Mouse (Mus musculus) erythroblast, embryonic 14.5 days (primary cell): ENCODE results near the gene BC005624. TPM values are rescaled to one million over a fixed set of nuclear protein-coding genes. Genes with fewer than 3 reads are reported as not detected.

ENCODE experiments used
- H3K27me3 ChIP-seq: 2 replicates; pipeline ENCODE4 v1.6.1; 2012; ENCODE audit warnings: inconsistent platforms; ENCODE audit not compliant: control insufficient read depth
- H3K36me3 ChIP-seq: 2 replicates; pipeline ENCODE4 v1.6.1; 2012; ENCODE audit warnings: mild to moderate bottlenecking, inconsistent platforms; ENCODE audit not compliant: control insufficient read depth
- H3K4me1 ChIP-seq: 2 replicates; pipeline ENCODE4 v1.6.1; 2012; ENCODE audit warnings: inconsistent platforms; ENCODE audit not compliant: control insufficient read depth
- H3K4me3 ChIP-seq: replicated peaks from 2 replicates; pipeline ENCODE3; 2012; ENCODE audit warnings: moderate library complexity, mild to moderate bottlenecking, inconsistent platforms
- H3K9me3 ChIP-seq: 2 replicates; pipeline ENCODE4 v1.6.1; 2012; ENCODE audit warnings: low read length, inconsistent platforms, mixed read lengths; ENCODE audit not compliant: control insufficient read depth
- GATA1 ChIP-seq: IDR thresholded peaks from 2 replicates; pipeline ENCODE4 v1.6.1; 2012; ENCODE audit warnings: low read length, inconsistent platforms, mixed read lengths
- TAL1 ChIP-seq: IDR thresholded peaks from 3 replicates; pipeline ENCODE4 v1.6.1; 2012; ENCODE audit warnings: low read length, inconsistent platforms, mixed read lengths
- polyA plus RNA-seq: library from polyadenylated mRNA; stranded (reverse); fragments of >175 nt; gene quantifications from 2 replicates; pipeline ENCODE4 v1.2.3, GENCODE M21; 2012

The BC005624 gene
- polyA plus RNA-seq, 1 experiment = 1.8 TPM

DNA sequence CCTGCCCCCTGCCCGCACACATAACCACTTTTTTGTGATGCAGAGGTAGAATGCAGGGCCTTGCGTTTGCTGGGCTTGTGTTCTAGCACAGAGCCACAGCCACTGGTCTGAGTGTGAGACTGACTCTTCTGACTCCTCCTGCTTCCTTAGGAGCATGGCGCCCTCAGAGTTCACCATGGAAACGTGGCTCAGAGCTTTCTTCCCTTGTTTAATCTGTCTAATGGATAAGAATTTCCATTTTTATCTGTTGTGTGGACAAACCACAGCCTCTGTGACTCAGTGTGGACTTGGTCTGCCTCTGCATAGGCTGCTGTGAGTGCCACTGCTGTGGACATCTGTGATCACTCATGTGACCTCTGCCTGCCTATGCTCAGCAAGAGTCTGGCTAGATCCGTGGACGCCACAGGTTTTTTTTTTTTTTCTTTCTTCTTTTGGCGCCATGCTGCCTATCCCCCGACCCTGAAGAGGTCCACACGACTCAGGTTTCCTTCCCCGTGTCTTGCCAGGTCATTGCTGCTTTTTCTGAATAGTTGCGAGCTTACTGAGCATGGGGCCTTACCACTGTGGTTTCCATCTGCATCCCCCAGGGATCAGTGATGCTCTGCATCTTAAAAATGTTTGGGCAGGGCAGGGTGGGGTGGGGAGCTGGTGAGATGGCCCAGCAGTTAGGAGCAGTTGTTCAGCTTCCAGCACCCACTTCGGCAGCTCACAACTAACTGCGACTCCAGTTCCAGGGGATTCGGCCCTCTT is 31.5 kb upstream of the BC005624 start:
- TF ChIP-seq TAL1 (no peak), GATA1 (no peak)
- Histone ChIP-seq H3K36me3 (peaks cover 50% of the 10 kb centered on the region), H3K4me3 (no peak overlapping the region), H3K27me3 (no peaks in the 10 kb centered on the region), H3K9me3 (no peaks in the 10 kb centered on the region), H3K4me1 (peaks cover 11% of the 10 kb centered on the region)

DNA sequence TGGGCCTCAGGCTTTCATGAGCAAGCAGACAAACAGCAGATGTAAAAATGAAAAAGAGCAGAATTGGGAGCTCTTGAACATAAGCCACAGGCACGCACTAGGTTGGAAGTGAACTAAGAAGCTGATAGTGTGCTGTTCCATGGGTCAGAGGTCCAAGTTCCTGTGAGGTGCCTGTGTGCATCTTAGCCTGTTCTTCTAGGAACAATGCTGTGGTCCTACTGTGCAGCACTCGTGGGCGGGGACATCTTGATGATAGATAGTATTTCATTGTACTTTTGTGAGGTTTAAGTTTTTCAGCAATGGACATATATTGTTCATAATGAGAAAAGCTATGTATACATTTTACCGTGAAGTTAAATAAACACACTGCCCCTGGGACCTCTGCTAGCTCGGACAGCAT is 25.2 kb upstream of the BC005624 start:
- H3K4me3 ChIP-seq = no peak overlapping the region
- no peaks in the 10 kb centered on the region for H3K9me3 ChIP-seq
- H3K27me3 ChIP-seq = no peaks in the 10 kb centered on the region
- H3K4me1 ChIP-seq = peaks cover 55% of the 10 kb centered on the region
- no peak for TF ChIP-seq TAL1
- no peak for TF ChIP-seq GATA1
- peaks cover 56% of the 10 kb centered on the region for H3K36me3 ChIP-seq

DNA sequence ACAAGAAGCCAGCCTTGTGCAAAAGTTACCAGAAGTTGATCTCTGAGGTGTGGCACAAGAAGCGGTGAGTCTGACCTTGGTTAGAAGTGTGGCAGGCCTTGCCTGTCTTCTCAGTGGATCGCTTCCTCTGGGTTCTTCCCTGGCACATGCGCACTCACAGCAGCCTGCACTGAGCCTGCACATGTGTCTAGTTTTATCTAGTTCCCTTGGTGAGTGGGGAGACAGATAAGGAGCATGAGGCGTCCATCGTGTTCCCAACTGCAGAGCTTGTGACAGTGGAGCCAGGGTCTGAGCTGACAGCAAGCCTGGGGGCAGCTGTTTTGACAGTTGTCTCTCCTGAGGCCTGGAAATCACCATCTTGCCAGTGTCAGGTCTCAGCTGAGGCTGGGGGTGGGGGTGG is 24.4 kb upstream of the BC005624 start:
- TF ChIP-seq GATA1 (peak; percentile 98), TAL1 (peak; percentile 57)

DNA sequence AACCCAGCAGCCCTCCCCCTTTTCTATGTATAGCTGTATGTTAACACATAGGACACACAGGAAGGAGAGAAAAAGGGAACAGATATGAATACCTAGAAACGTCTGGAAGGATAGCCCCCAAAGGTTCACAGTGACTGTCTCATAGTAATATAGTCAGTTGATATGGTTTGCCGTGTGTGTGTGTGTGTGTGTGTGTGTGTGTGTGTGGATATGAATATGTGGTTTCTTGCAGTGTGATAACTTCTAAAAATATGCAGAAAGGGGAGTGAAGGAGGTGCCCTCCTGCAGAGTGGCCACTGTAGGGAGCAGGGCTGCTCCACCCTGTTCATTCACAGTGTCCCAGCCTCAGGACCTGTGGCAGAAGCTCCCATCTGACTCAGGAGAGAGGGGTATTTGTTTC is 23.5 kb upstream of the BC005624 start:
- no peaks in the 10 kb centered on the region for H3K27me3 ChIP-seq
- TF ChIP-seq GATA1 (no peak), TAL1 (no peak)
- peaks cover 50% of the 10 kb centered on the region for H3K36me3 ChIP-seq
- H3K9me3 ChIP-seq = no peaks in the 10 kb centered on the region
- H3K4me1 ChIP-seq = peaks cover 55% of the 10 kb centered on the region
- peak overlapping the region; percentile 47 for H3K4me3 ChIP-seq

More for the DNA sequence above, 24.4 kb upstream of the BC005624 start:
- Histone ChIP-seq H3K36me3 (peaks cover 59% of the 10 kb centered on the region), H3K4me3 (peak overlapping the region; percentile 47), H3K4me1 (peaks cover 55% of the 10 kb centered on the region), H3K27me3 (no peaks in the 10 kb centered on the region), H3K9me3 (no peaks in the 10 kb centered on the region)

DNA sequence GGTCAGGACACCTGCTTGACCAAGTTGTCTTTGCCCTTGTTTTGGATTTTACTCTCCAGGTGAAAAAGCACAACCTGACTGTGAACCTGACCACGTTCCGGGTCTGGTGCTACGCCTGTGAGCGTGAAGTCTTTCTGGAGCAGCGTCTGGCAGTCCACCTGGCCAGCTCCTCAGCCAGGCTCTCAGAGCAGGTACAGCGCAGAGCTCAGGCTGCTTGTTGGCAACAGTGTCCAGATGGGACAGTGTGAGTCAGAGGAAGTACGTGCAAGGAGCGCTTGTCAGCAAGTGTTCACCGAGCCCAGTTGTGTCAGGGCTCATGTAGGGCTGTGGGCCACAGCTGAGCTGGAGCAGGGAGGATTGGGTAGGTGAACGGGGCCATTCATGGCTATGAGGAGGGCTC is 20.9 kb upstream of the BC005624 start:
- no peaks in the 10 kb centered on the region for H3K9me3 ChIP-seq
- TF ChIP-seq GATA1 = no peak
- TF ChIP-seq TAL1 = no peak
- no peak overlapping the region for H3K4me3 ChIP-seq
- peaks cover 41% of the 10 kb centered on the region for H3K4me1 ChIP-seq
- H3K27me3 ChIP-seq = no peaks in the 10 kb centered on the region
- H3K36me3 ChIP-seq = peaks cover 37% of the 10 kb centered on the region

DNA sequence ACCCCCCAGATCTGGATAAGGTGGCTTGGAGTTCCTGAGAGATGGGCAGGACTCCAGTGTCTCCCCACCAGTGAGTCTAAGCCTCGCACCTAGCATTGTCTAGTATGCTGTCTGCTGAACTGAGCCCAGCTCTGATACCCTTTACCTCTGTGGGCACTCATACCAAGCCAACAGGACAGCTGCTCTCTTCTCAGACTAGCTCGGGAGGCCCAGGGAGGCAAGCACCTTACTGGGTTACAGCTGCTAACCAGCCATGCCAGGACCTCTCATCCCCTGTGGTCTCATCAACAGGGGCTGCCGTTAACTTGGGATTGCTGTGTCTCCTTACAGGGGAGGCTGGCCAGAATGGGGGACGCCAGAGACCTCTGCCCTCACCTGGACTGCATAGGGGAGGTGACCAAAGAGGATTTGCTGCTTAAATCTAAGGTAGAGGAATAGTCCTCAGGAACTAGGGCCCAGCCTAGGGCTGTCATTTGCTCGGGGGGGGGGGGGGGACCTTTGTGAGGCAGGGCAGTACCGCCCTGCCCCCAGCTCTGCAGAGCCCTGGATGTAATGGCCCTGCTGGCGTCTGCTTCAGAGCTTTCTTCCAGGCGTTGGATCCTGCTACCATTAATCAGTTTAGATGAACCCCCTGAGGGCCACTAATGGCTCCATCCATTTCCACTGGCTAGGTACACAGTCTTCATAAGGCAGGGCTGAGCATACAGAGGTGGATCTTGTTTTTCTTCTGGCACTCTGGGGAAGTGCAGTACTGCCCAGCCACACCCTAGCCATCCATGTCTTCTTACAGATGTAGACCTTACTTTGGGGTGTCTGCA is 16.7 kb upstream of the BC005624 start:
- TF ChIP-seq GATA1 = no peak
- no peak for TF ChIP-seq TAL1
- Histone ChIP-seq H3K9me3 (no peaks in the 10 kb centered on the region), H3K36me3 (peaks cover 21% of the 10 kb centered on the region)

DNA sequence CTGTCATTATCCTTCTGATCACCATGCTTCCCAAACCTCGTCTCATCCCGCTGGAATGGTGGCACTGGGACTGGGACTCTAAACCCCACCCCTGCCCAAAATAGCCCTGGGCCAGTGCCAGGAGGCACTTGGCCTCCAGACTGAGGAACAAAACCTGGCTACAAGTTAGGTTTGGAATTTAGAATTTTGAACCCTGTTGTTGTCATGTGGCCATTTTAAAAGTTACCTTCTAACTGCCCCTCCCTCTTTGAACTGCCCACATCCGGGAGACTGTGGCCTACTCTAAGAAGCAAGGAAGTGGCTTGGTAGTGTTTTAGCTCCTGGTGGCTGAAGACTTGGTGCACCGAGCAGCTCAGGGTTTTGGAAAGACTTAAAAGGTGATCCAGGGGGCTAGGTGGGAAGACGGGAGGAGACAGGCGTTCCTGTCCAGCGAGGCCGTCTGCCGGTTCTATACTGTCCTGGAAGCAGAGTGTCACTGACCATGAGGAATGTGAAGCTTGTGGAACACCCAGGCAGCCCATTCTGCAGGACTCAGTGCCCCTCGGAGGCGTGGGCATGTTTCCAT is 13.5 kb upstream of the BC005624 start:
- Histone ChIP-seq H3K9me3 (no peaks in the 10 kb centered on the region), H3K4me3 (no peak overlapping the region), H3K4me1 (no peaks in the 10 kb centered on the region), H3K27me3 (no peaks in the 10 kb centered on the region), H3K36me3 (peaks cover 6% of the 10 kb centered on the region)
- TF ChIP-seq GATA1 (no peak), TAL1 (no peak)

More for the DNA sequence above, 16.7 kb upstream of the BC005624 start:
- H3K4me1 ChIP-seq = peaks cover 3% of the 10 kb centered on the region; the same call in 1 of the 2 replicates
- no peaks in the 10 kb centered on the region for H3K27me3 ChIP-seq
- H3K4me3 ChIP-seq = no peak overlapping the region

DNA sequence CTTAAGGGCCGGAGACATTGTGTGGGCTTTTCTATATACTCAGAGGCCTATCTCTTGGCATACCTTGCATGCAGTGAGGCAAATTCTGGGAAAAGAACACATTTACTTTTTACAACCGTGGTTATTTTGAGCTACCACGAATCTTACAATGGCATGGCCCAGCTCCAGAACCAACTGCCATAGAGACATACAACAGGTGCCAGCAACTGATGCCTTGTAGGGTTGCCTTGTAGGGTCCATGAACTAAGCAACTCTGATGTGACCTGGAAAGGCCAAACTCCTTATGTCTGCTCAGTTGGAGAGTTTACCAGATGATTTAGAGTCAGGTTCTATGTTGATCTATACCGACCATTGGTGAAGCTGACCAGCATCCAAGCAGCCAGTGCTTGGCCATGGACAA is 12.9 kb upstream of the BC005624 start:
- H3K4me1 ChIP-seq = no peaks in the 10 kb centered on the region
- peaks cover under 1% of the 10 kb centered on the region for H3K36me3 ChIP-seq
- no peak overlapping the region for H3K4me3 ChIP-seq
- H3K27me3 ChIP-seq = no peaks in the 10 kb centered on the region
- no peak for TF ChIP-seq GATA1
- no peak for TF ChIP-seq TAL1
- H3K9me3 ChIP-seq = no peaks in the 10 kb centered on the region

DNA sequence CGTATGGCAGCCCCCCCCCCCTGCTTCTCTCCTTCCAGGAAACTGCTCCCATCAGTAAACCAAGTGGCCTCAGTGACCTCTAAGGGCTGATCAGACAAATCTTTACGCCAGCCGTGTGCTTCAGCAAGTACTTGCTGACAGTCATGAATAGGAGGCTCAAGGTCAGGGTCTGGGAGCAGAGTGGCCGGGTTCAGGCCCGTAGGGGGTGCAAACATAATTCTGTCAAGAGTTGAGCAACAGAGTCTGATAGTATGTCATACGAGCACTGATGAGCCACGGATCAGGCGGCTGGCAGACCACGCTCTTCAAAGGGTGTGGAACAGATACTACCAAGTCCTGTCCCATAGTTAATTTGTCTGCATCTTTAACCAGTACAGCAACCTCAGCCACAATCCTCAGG is 8.2 kb upstream of the BC005624 start:
- H3K36me3 ChIP-seq = no peaks in the 10 kb centered on the region
- no peak overlapping the region for H3K4me3 ChIP-seq
- TF ChIP-seq TAL1 (no peak), GATA1 (no peak)
- peaks cover 12% of the 10 kb centered on the region for H3K4me1 ChIP-seq
- no peaks in the 10 kb centered on the region for H3K27me3 ChIP-seq
- H3K9me3 ChIP-seq = no peaks in the 10 kb centered on the region
